Mouse (Mus musculus): ENCODE data around the gene Ephb3. TPM values are rescaled to one million over a fixed set of nuclear protein-coding genes. Genes with fewer than 3 reads are reported as not detected.

Ephb3 gene
- polyA plus RNA-seq, 1 experiment from 2014 or later, result 48.7 TPM

- Histone ChIP-seq H3K4me3 (no peak overlapping the region), H3K27ac (peak overlapping the region; percentile 63), H3K36me3 (peaks cover 39% of the 10 kb centered on the region), H3K9me3 (no peaks in the 10 kb centered on the region), H3K4me2 (replicated peaks) (no peak overlapping the region), H3K27me3 (no peaks in the 10 kb centered on the region), H3K9ac (no peak overlapping the region), H3K4me1 (peaks cover 59% of the 10 kb centered on the region)
- no peak for ATAC-seq (ENCODE audit: low FRiP score, low read depth)
- 54% methylated on average over 6 of the region's 6 CpGs for WGBS
Measured at GRCm38 (mm10) chr16:21226629-21227028, 22.1 kb downstream of the Ephb3 start.

GRCm38 (mm10) chr16:21235135-21235534, 30.6 kb downstream of the Ephb3 start:
- Histone ChIP-seq H3K4me1 (peaks cover 45% of the 10 kb centered on the region), H3K4me2 (replicated peaks) (no peak overlapping the region), H3K36me3 (no peaks in the 10 kb centered on the region), H3K27ac (no peak overlapping the region), H3K27me3 (no peaks in the 10 kb centered on the region), H3K4me3 (no peak overlapping the region), H3K9ac (no peak overlapping the region), H3K9me3 (no peaks in the 10 kb centered on the region)
- 55% methylated on average over 8 of the region's 8 CpGs for WGBS
- ATAC-seq (ENCODE audit: low FRiP score, low read depth), result no peak

GRCm38 (mm10) chr16:21238722-21239121, 34.2 kb downstream of the Ephb3 start:
- H3K27ac ChIP-seq, result peak overlapping the region; percentile 82
- peak; percentile 46 for ATAC-seq (ENCODE audit: low FRiP score, low read depth)
- H3K9me3 ChIP-seq, result no peaks in the 10 kb centered on the region
- 6% methylated on average over 5 of the region's 5 CpGs for WGBS
- peaks cover 66% of the 10 kb centered on the region for H3K4me1 ChIP-seq
- H3K36me3 ChIP-seq, result no peaks in the 10 kb centered on the region
- peak overlapping the region; percentile 31; the same call in 1 of the 2 replicates for H3K9ac ChIP-seq
- H3K4me3 ChIP-seq, result no peak overlapping the region
- H3K4me2 ChIP-seq (replicated peaks), result peak overlapping the region; percentile 28
- H3K27me3 ChIP-seq, result no peaks in the 10 kb centered on the region

GRCm38 (mm10) chr16:21240547-21240946, 36.0 kb downstream of the Ephb3 start:
- peak; percentile 48; the same call in 1 of the 2 replicates for ATAC-seq (ENCODE audit: low FRiP score, low read depth)
- Histone ChIP-seq H3K4me1 (peaks cover 78% of the 10 kb centered on the region), H3K4me3 (no peak overlapping the region), H3K27ac (peak overlapping the region; percentile 73; the same call in 1 of the 2 replicates), H3K27me3 (no peaks in the 10 kb centered on the region; the same call in 1 of the 2 replicates), H3K4me2 (replicated peaks) (peak overlapping the region; percentile 27), H3K9ac (no peak overlapping the region), H3K9me3 (no peaks in the 10 kb centered on the region), H3K36me3 (no peaks in the 10 kb centered on the region)
- WGBS, result 5% methylated on average over 3 of the region's 3 CpGs

- H3K27ac ChIP-seq, result peak overlapping the region; percentile 73; the same call in 1 of the 2 replicates
- H3K9ac ChIP-seq, result no peak overlapping the region
- ATAC-seq (ENCODE audit: low FRiP score, low read depth), result no peak
- peak overlapping the region; percentile 27; the same call in 1 of the 2 replicates for H3K4me2 ChIP-seq (replicated peaks)
- no peaks in the 10 kb centered on the region; the same call in 1 of the 2 replicates for H3K27me3 ChIP-seq
- no peaks in the 10 kb centered on the region for H3K9me3 ChIP-seq
- H3K4me3 ChIP-seq, result no peak overlapping the region
- H3K4me1 ChIP-seq, result peaks cover 82% of the 10 kb centered on the region
- no peaks in the 10 kb centered on the region for H3K36me3 ChIP-seq
Measured at GRCm38 (mm10) chr16:21241030-21241429, 36.5 kb downstream of the Ephb3 start.

GRCm38 (mm10) chr16:21242946-21243345, 38.4 kb downstream of the Ephb3 start:
- no peak overlapping the region for H3K27ac ChIP-seq
- no peak for ATAC-seq (ENCODE audit: low FRiP score, low read depth)

GRCm38 (mm10) chr16:21244803-21245202, 40.2 kb downstream of the Ephb3 start:
- no peaks in the 10 kb centered on the region for H3K9me3 ChIP-seq
- H3K36me3 ChIP-seq, result no peaks in the 10 kb centered on the region
- H3K27ac ChIP-seq, result 0 out of 2 replicates have a peak overlapping the region, but pooled peaks have one; percentile 70
- H3K9ac ChIP-seq, result no peak overlapping the region
- no peak for ATAC-seq (ENCODE audit: low FRiP score, low read depth)
- no peak overlapping the region for H3K4me3 ChIP-seq
- no peak overlapping the region for H3K4me2 ChIP-seq (replicated peaks)
- peaks cover 95% of the 10 kb centered on the region for H3K4me1 ChIP-seq
- peaks cover 2% of the 10 kb centered on the region; the same call in 1 of the 2 replicates for H3K27me3 ChIP-seq
- 45% methylated on average over 3 of the region's 3 CpGs for WGBS

More at GRCm38 (mm10) chr16:21242946-21243345, 38.4 kb downstream of the Ephb3 start:
- Histone ChIP-seq H3K4me1 (peaks cover 97% of the 10 kb centered on the region), H3K36me3 (no peaks in the 10 kb centered on the region), H3K27me3 (no peaks in the 10 kb centered on the region; the same call in 1 of the 2 replicates), H3K4me3 (no peak overlapping the region), H3K9ac (no peak overlapping the region), H3K4me2 (replicated peaks) (no peak overlapping the region), H3K9me3 (no peaks in the 10 kb centered on the region)
- WGBS, result 33% methylated on average over 8 of the region's 8 CpGs

GRCm38 (mm10) chr16:21245387-21245786, 40.8 kb downstream of the Ephb3 start:
- Histone ChIP-seq H3K9ac (no peak overlapping the region), H3K4me1 (peaks cover 91% of the 10 kb centered on the region), H3K36me3 (no peaks in the 10 kb centered on the region), H3K27me3 (peaks cover 4% of the 10 kb centered on the region; the same call in 1 of the 2 replicates), H3K27ac (peak overlapping the region; percentile 70; the same call in 1 of the 2 replicates), H3K4me3 (no peak overlapping the region), H3K9me3 (no peaks in the 10 kb centered on the region), H3K4me2 (replicated peaks) (peak overlapping the region; percentile 90; the same call in 1 of the 2 replicates)
- 19% methylated on average over 7 of the region's 7 CpGs for WGBS
- no peak for ATAC-seq (ENCODE audit: low FRiP score, low read depth)

- Histone ChIP-seq H3K27ac (peak overlapping the region; percentile 88), H3K4me1 (peaks cover 85% of the 10 kb centered on the region), H3K9ac (peak overlapping the region; percentile 70), H3K27me3 (peaks cover 4% of the 10 kb centered on the region; the same call in 1 of the 2 replicates), H3K36me3 (no peaks in the 10 kb centered on the region), H3K9me3 (no peaks in the 10 kb centered on the region), H3K4me2 (replicated peaks) (peak overlapping the region; percentile 90), H3K4me3 (peak overlapping the region; percentile 48)
- under 1% methylated on average over 29 of the region's 29 CpGs for WGBS
- peak; percentile 76 for ATAC-seq (ENCODE audit: low FRiP score, low read depth)
Measured at GRCm38 (mm10) chr16:21245931-21246390, 41.4 kb downstream of the Ephb3 start.

- ATAC-seq (ENCODE audit: low FRiP score, low read depth), result peak; percentile 63
- H3K27ac ChIP-seq, result peak overlapping the region; percentile 88
- peaks cover 4% of the 10 kb centered on the region; the same call in 1 of the 2 replicates for H3K27me3 ChIP-seq
- H3K4me3 ChIP-seq, result peak overlapping the region; percentile 48
- no peaks in the 10 kb centered on the region for H3K9me3 ChIP-seq
- WGBS, result 2% methylated on average over 27 of the region's 33 CpGs
- H3K4me1 ChIP-seq, result peaks cover 80% of the 10 kb centered on the region
- peak overlapping the region; percentile 90 for H3K4me2 ChIP-seq (replicated peaks)
- H3K9ac ChIP-seq, result peak overlapping the region; percentile 70
- no peaks in the 10 kb centered on the region for H3K36me3 ChIP-seq
Measured at GRCm38 (mm10) chr16:21246391-21247036, 42.0 kb downstream of the Ephb3 start.

- Histone ChIP-seq H3K4me3 (peak overlapping the region; percentile 48), H3K9ac (peak overlapping the region; percentile 70), H3K4me1 (peaks cover 80% of the 10 kb centered on the region), H3K27ac (peak overlapping the region; percentile 88), H3K4me2 (replicated peaks) (peak overlapping the region; percentile 90), H3K9me3 (no peaks in the 10 kb centered on the region), H3K36me3 (no peaks in the 10 kb centered on the region), H3K27me3 (peaks cover 4% of the 10 kb centered on the region; the same call in 1 of the 2 replicates)
- WGBS, result 5% methylated on average over 4 of the region's 4 CpGs
- no peak for ATAC-seq (ENCODE audit: low FRiP score, low read depth)
Measured at GRCm38 (mm10) chr16:21247037-21247432, 42.5 kb downstream of the Ephb3 start.
